Mouse (Mus musculus) lung, adult 2 months (tissue): ENCODE data around the gene Hbb-y.
"Not testable (repeated sequence)": the region's sequence is repeated elsewhere in the genome, so short reads cannot be mapped to it uniquely, and the experiment has no call there.

Source experiments
- CTCF ChIP-seq: fragments of 200-500 bp; IDR thresholded peaks from 2 replicates; pipeline ENCODE4 v1.5.1; 2011; ENCODE audit warnings: mild to moderate bottlenecking, low read length, control low read depth; ENCODE audit not compliant: insufficient read depth
- POLR2A ChIP-seq: fragments of 200-500 bp; IDR thresholded peaks from 2 replicates; pipeline ENCODE4 v1.6.1; 2011; ENCODE audit warnings: low read depth, mild to moderate bottlenecking, control low read depth, low read length, borderline replicate concordance; ENCODE audit errors: extremely low read depth

DNA sequence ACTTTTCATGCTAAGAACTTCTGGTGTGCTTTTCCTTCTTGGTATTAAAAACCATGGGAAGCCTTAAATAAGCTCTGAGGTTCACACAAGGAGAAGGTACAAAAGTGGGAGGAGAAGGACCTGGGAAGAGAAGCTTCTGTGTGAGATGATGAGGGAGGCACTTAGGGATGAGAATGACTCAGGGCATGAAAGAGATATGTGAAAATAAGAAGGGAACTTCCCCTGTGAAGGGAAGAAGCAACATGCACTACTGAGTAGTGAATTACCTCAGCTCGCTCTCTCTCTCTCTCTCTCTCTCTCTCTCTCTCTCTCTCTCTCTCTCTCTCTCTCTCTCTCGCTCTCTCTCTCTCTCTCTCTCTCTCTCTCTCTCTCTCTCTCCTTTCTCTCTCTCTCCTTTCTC is 37.9 kb downstream of the Hbb-y start:
- TF ChIP-seq CTCF, POLR2A: not testable (repeated sequence)
